Mouse (Mus musculus): Measurements from ENCODE around the gene Rc3h1.
A peak's percentile ranks its signal among the peaks of the same experiment; 100 is the strongest.
"Not testable (repeated sequence)": the region's sequence is repeated elsewhere in the genome, so short reads cannot be mapped to it uniquely, and the experiment has no call there.

Rc3h1 gene

DNA sequence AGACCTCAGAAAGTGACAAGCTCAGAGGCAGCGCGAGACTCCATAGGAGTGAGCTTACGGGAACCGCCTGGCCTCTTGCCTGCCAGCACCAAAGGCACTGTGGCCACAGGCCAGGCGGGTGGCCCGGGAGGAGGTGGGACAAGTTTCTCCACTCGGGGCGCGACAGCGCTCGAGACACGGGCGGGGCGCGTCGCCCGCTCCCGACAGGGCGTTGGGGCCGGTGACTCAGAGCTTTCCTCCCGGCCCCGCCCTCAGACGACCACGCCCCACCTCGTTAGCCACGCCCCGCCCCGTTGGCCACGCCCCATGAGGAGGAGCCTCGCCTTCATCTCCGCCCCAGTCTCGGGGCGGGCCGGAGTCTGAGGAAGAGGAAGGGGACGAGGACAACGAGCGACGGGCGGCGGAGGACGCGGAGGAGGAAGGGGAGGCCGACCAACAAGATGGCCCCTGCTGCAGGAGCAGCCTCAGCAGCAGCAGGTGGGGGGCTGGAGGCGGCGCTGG lies at the start of gene Rc3h1:
Gene Rc3h1 (plus strand): TSS at position 362 of the 501 bp plus-strand sequence.
- DNase-seq (ENCODE audit: low spot score in 2 of 2): peak; percentile 92 to 97

DNA sequence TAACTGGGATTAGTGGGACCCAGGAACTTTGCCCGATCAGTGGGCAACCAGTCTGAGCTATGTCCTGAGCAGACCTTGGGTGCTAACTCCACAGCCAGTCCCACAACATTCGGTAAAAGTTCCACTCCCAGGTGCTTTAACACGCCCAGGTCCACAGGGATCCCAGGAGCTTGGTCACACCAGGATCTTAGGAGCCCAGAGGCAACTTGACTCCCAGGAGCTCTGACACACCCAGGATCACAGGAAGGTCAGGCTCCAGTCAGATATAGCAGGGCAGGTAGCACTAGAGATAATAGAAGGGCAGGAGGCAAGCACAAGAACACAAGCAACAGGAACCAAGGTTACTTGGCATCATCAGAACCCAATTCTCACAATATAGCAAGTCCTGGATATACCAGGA lies 48.1 kb upstream of the Rc3h1 start:
- DNase-seq (ENCODE audit: low spot score in 2 of 2): no peak

DNA sequence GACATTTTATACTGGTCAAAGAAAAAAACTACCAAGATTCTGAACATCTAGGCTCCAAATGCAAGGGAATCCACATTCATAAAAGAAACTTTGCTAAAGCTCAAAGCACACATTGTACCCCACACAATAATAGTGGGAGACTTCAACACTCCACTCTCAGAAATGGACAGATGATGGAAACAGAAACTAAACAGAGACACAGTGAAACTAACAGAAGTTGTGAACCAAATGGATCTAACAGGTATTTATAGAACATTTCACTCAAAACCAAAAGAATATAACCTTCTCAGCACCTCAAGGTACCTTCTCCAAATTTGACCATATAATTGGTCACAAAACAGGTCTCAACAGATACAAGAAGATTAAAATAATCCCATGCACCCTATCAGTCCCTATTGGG lies 46.3 kb upstream of the Rc3h1 start:
- not testable (repeated sequence) for DNase-seq (ENCODE audit: low spot score in 2 of 2)

DNA sequence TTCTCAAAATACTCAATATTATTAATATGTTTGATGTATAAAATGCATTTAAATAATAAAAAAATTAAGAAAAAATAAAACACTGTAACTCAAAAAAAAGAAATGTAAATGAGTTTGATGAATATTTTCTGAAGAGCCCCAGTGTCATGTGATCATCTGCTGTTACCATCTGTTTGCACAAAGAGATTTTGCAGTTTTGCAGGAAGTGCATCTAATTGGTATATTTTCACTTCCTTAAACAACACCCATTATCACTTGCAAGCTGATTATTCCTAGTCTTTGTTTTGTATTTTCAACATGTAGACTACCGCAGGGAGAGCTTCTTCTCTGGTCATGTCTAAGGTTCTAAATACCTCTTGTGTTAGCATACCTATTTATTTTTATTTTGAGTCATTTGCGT lies 45.1 kb upstream of the Rc3h1 start:
- no peak for DNase-seq (ENCODE audit: low spot score in 2 of 2)

DNA sequence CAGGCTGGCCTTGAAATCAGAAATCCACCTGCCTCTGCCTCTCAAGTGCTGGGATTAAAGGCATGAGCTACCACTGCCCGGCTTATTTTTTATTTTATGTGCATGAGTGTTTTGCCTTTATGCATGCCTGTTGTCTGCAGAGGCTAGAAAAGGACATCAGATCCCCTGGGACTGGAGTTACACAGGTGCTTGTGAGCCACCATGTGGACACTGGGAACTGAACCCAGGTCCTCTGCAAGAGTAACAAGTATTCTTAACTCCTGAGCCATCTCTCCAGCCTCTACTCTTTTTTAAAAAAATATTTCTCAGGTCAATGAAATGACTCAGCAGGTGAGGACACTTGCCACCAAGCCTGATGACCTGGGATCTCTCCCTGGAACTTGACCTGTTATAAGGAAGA lies 44.6 kb upstream of the Rc3h1 start:
- DNase-seq (ENCODE audit: low spot score in 2 of 2): no peak

DNA sequence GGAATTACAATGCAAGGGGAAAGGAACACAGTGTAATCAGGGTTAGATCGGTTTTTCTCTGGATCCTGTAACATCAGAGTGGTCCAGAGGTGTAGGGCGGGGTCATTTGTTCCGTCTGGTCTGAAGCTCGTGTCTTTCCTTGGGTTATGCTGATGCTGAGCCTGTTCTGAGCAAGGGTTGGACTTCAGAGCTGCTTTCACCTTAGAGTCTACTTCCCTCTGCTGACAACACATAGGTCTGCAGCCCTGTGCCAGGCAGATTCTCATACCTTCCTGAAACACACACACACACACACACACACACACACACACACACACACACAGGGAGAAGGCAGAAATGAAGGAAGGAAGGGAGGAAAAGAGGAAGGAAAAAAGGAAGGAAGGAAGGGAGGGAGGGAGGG lies 43.2 kb upstream of the Rc3h1 start:
- no peak for DNase-seq (ENCODE audit: low spot score in 2 of 2)

DNA sequence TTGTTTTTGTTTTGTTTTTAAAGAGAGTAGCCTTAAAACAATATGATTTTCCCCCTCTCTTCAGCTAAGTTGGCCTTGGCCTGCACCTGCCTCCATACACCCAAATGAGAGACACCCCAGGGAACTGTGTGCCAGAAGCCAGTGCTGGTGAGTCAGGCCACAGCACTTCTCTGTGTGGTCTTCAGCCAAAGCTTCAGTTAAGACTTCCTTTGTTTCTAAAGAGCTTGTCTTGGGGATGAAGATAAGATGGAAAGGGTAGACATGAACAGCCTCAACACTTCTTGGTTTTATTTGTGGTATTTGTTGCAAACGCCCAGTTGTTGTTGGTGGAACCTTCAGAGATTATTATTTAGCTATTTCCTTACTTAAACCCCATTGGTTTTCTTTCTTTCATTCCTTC lies 31.5 kb upstream of the Rc3h1 start:
- DNase-seq (ENCODE audit: low spot score in 2 of 2): no peak

DNA sequence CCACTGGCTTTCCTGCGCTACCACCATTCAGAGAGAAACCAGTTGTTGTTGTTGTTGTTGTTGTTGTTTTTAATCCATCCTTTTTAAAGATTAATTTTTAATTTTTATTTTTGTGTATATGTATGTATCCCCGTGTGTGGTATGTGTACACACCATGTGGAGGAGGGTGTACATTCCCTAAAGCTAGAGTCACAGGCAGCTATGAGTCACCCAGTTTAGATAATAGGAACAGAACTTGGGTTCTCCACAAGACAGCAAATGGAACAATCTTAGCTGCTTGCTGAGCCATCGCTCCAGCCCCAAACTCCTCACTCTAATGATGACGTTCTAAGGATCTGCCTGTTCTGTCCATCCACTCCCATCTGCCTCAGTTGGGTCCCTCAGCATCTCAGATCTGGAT lies 29.2 kb upstream of the Rc3h1 start:
- DNase-seq (ENCODE audit: low spot score in 2 of 2): no peak

DNA sequence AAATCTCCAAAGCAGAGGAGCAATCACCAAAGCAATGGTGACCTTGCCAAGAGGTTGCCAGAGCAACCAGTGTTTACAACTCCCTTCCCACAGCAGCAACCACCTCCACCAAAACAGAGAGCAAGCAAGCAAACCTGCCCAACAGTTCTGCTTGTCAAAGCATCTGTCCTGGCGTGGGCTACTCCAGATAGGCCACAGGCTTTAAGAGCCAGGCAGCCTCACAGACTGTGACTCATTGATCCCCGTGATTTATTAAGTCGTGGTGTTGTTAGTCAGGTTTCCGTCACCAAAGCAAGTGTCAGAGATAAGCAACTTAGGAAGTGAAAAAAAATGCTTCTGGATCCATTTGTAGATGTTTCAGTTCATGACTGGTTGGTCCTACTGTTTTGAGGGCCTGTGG lies 27.7 kb upstream of the Rc3h1 start:
- no peak for DNase-seq (ENCODE audit: low spot score in 2 of 2)

DNA sequence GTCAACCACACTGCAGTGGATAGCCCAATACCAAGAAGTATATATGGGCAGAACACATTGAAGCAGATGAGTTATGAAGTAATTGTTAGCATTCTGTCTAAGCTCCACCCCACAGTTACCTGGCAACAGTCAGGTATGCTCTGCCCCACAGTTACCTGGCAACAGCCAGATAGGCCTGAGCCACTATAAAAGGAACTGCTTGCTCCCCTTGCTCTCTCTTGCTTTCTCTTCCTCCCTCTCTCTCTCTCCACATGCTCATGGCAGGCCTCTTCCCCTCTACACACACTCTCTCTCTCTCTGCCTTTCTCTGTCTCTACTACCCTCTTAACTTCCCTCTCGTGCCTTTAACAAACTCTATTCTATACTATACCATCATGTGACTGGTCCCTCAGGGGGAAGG lies 24.8 kb upstream of the Rc3h1 start:
- not testable (repeated sequence) for DNase-seq (ENCODE audit: low spot score in 2 of 2)

DNA sequence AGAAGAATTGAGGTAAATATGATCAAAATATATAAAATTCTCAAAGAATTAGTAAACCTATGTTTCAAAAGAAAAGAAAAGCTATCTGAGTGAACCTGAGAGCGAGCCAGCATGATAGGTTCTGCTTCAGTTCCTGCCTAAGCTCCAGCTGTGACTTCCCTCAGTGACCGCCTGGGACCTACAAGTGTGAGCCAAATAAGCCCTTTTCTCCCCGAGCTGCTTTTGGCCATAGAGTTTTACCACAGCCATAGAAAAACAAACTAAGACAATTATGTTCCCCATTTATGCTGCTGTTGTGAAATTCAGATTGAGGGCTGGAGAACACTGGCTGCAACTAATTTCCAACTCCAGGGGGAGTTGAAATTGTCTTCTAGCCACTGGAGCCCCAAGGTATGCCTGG lies 24.2 kb upstream of the Rc3h1 start:
- DNase-seq (ENCODE audit: low spot score in 2 of 2): no peak

DNA sequence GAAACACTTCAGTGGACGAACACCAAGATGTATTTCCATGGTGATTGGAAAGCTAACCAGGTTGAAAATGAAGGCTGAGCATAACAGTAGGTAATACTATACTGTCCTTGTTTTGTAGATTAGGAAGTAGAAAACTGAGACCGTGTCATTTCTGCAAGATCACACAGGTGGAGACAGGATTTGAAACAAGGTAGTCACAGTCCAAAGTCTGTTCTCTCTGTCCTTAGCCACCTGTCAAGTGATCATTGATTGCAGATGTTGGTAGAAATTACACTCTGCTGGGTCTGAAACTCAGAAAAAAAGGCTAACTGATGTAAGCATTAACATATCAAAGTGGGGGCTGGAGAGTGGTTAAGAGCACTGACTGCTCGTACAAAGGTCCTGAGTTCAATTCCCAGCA lies 21.9 kb upstream of the Rc3h1 start:
- no peak for DNase-seq (ENCODE audit: low spot score in 2 of 2)

DNA sequence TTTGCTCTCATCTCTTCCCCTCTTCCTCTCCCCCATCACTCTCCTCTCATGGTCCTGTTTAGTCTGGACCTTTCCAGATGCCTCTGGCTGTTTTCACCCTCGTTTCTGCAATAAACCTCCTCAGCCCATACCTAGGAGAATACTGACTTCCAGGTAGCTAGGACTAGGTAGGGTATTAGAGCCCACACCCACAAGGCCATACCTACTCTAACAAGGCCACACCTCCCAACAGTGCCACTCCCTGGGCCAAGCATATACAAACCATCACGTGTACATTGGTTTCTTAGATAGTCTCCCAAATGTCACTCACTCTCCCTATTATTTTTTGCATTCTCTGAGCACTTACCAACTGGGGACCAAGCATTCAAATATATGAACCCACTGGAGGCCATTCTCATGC lies 21.2 kb upstream of the Rc3h1 start:
- no peak for DNase-seq (ENCODE audit: low spot score in 2 of 2)

DNA sequence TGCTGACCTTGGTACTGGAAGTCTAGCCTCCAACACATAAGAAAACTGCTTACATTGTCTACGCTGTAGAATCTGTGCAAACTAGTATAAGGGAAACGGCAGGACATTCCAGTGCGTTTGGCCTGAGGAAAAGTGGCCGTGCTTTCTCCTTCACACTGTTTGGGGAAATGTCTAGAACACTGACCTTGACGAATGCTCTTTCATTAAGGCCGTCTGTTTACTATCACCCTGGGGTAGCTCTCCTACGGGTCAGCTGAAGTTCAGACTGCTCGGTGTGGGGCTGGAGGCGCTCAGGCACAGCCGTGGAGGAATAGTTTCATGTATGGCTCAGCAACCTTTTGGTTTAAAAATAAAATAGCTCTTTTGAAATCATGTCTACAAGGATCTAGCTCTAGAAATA lies 6.5 kb upstream of the Rc3h1 start:
- DNase-seq (ENCODE audit: low spot score in 2 of 2): no peak

DNA sequence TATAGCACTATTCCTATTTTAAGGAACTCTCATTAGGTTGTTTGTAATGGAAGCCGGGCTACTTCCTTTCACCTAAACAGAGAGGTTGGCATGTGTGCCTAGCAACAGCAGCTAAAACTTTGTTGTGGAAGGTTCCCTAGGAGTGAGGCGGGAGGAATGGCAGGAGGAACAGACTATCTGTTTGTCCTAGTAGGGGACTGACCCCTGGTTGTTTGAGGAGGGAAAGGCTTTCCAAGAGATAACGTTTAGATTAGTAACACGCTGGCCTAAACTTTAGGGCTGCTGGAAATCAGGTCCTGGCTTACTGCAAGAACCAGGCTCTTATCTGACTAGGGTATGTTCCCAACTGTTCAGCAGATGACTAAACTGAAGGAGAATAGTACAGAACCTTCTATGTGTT lies 2.2 kb upstream of the Rc3h1 start:
- no peak for DNase-seq (ENCODE audit: low spot score in 2 of 2)

DNA sequence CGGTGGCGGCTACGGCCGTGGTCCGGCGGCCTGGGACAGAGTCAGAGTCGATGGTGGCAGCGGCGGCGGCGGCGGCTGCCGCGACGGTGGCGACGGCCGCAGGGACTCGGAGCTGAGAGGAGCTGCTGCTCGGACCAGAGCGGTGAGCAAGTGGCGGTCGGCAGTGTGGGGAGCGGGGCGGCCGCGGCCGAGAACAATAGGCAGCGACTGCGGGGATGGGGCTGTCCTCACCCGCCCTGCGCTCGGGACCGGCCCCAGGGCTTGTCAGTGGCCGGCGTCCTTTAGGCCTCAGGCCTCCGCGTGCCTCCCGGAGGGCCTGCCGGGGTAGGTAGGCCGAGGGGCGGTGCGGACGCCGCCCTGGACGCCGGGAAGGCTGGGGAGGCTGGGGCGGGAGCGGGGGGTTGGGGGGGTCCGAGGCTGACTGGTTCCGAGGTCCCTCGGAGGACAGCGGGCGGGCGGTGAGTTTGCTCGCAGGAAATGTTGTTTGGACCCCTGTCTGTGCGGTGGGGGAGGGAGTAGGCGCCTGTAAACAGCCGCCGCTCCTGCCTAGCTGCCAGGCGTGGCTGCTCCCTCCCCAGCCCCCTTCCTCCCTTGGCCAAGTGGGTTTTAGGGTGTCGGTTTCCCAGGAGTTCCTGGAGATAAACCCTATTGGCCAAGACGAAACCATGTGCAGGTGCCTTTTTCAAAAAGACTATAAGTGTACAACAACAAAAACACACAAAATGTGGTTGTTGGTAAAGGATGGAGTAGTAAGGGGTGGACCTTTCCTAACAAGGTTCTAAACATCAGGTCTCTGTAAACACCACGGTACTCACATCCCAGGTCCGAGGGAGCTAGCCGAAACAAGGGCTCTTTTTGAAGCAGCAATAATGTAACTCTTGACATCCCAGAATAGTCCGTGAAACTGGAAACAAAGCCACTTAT lies 602 bp downstream of the Rc3h1 start:
- peak; percentile 45 to 50 for DNase-seq (ENCODE audit: low spot score in 2 of 2)

DNA sequence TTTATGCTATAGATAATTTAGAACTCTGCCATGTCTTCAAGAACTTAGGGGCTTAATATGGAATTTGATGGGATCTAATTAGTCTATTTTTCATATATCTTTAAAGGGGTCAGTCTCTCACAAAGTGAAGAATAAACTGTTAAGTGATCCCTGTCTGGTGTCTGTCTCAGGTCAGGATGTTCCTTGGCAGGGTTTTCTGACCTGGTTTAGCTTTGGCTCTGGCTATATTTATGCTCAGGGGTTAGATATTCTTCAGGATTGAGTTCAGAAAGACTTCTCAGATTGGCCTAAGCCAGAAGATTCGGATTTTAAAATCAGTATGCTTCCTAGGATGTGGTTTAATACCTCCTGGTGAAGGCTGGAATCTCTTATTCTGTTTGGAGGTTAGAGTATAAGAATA lies 4.0 kb downstream of the Rc3h1 start:
- DNase-seq (ENCODE audit: low spot score in 2 of 2): no peak

DNA sequence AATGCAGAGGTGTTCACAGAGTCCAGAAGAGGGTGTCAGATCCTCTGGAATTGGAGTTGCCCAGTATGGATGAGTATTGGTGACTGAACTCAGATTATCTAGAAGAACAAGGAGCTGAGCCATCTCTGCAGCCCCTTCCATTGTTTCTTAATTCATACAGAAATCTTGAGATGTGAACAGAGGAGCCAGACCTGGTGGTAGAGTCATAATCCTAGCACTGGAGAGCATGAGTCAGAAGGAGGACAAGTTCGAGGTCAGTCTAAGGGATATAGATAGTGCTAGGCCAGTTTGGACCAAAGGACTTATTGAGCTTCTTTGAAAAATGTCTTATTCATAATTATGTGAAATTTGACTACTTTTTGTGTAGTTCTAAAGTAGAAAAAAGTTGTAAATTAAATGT lies 4.6 kb downstream of the Rc3h1 start:
- no peak for DNase-seq (ENCODE audit: low spot score in 2 of 2)

DNA sequence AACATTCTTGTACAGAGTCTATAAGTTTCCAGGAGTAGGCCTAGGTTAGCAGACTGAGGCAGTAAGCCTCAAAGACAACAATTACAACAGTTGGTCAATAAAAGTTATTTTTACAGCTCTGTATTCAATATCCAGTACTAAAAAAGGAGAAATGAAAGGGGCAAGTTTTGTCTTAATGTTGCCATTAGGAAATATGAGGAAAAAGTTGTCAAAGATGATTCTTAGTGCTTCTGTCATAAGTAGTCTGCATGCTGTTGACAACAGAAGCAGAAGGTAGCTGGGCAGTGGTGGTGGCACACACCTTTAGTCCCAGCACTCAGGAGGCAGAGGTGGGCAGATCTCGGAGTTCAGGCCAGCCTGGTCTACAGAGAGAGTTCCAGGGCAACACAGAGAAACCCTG lies 13.2 kb downstream of the Rc3h1 start:
- DNase-seq (ENCODE audit: low spot score in 2 of 2): no peak

DNA sequence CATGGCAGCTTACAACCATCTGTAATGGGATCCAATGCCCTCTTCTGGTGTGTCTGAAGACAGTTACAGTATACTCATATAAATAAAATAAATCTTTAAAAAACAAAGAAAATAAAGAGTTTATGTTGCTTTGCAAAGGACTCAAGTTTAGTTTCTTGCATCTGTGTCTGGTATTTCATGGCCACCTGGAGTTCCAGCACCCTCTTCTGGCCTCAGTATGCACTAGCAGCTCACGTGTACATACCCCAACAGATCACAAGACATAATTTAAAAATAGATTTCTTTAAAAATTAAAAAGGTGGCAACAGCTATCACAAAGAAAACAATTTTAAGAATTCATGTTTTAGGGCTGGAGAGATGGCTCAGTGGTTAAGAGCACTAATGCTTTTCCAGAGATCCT lies 15.7 kb downstream of the Rc3h1 start:
- no peak for DNase-seq (ENCODE audit: low spot score in 2 of 2)

DNA sequence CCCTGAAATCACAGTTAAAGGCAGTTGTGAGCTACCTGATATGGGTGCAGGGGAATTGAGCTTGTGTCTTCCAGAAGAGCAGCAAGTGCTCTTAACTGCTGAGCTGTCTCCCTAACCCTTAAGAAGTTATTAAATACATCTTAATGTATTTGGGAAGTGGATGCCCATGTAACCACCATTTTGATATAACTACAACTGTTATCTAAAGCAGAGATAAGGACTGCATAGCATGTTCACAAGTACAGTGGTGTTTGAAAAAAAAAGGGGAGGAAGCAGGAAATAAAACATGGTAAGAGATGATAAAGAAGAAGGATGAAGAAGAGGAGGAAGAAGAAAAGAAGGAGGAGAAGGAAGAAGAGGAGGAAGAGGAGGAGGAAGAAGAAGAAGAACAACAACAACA lies 25.1 kb downstream of the Rc3h1 start:
- DNase-seq (ENCODE audit: low spot score in 2 of 2): no peak

DNA sequence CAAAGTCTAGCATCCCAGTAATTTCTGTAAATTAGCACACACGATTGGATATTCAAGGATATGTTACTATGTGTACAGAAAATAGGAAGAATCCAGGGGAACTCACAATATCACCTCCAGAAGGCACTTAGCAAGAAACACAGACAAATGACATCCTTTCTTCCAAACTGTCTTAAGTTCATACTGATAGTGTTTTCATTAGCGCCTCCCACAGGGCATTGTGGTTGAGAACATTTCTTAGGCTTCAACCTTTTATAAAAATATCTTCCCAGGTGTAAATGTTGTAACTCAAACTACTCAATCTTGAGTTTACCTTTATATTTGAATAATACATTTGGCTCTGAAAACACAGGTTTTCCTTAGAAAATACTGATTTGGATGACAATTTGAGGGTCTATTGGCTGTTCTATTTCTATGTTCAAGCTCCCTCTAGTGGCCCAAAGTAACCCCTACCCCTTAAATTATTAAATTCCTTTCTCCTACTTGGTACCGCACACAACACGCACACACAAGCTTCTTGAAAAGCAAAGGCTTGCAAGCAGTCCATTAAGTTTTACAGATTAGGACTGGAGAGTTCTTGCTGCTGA lies 27.8 kb downstream of the Rc3h1 start:
- DNase-seq (ENCODE audit: low spot score in 2 of 2): no peak

DNA sequence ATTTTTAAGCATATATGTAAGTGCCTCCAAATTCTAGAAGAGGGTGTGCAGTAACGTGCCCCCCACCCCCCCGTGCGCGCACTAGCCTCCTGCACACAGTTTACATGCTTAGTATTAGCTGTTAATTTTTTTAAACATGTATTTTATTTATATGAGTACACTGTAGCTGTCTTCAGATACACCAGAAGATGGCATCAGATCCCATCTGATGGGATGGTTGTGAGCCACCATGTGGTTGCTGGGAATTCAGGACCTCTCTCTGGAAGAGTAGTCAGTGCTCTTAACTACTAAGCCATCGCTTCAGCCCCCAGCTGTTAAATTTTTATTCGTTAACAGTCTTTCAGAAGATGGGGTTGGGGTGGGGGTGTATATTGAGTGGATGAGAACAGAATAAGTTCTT lies 29.3 kb downstream of the Rc3h1 start:
- no peak for DNase-seq (ENCODE audit: low spot score in 2 of 2)

Measured in frontal cortex, postnatal 10 days (tissue).